ENCODE assay signal across 8 mouse cellular contexts in genomic region chr12:76634899-76635693, GRCm38 (mm10).
DNase-seq lines count a peak whose midpoint lies in the region; ATAC-seq and TF ChIP-seq lines count a peak whose summit lies in the region.

No protein-coding gene starts in this region.

- H3K36me3 ChIP-seq in MEL (ENCODE audit: control insufficient read depth in 1 of 2, insufficient read depth in 2 of 2, low read length in 2 of 2) = no peaks in the 10 kb centered on the region
- no peaks in the 10 kb centered on the region for H3K36me3 ChIP-seq in forebrain, embryonic 12.5 days (replicated peaks)
- no peaks in the 10 kb centered on the region for H3K36me3 ChIP-seq in intestine, postnatal 0 days (ENCODE audit: control insufficient read depth, insufficient read depth)
- H3K36me3 ChIP-seq in midbrain, embryonic 10.5 days = no peaks in the 10 kb centered on the region

- POLR2A ChIA-PET in Patski (lab: Charles Lee) = no interaction called here

- 45% methylated on average over 15 of the region's 15 CpGs for WGBS in forebrain, embryonic 12.5 days
- WGBS in intestine, postnatal 0 days = 54% methylated on average over 15 of the region's 15 CpGs
- 74% methylated on average over 15 of the region's 15 CpGs for WGBS in midbrain, embryonic 10.5 days

- TF ChIP-seq POLR2A in MEL (IDR thresholded peaks at IDR 0.05; ENCODE audit: control insufficient read depth in 1 of 2, insufficient read depth in 1 of 2, low read depth in 1 of 2, low read length in 2 of 2, poor library complexity in 1 of 2) = no peak

- H3K4me3 ChIP-seq in MEL (ENCODE audit: control insufficient read depth in 1 of 2, insufficient read depth in 1 of 2, low read depth in 2 of 2, low read length in 2 of 2) = no peak overlapping the region
- H3K4me3 ChIP-seq in forebrain, embryonic 12.5 days (replicated peaks) = no peak overlapping the region
- H3K4me3 ChIP-seq in intestine, postnatal 0 days (ENCODE audit: low read depth, low read length) = no peak overlapping the region
- no peak overlapping the region for H3K4me3 ChIP-seq in midbrain, embryonic 10.5 days

- H3K4me2 ChIP-seq in forebrain, embryonic 12.5 days = peak overlapping the region; percentile 0; the same call in 1 of the 2 replicates
- H3K4me2 ChIP-seq in intestine, postnatal 0 days (replicated peaks; ENCODE audit: low read depth) = no peak overlapping the region

- H3K27ac ChIP-seq in MEL (ENCODE audit: control insufficient read depth, low read depth, low read length) = no peak overlapping the region
- H3K27ac ChIP-seq in forebrain, embryonic 12.5 days = peak overlapping the region; percentile 65
- no peak overlapping the region for H3K27ac ChIP-seq in intestine, postnatal 0 days (ENCODE audit: low read depth, low read length)
- peak overlapping the region; percentile 55 for H3K27ac ChIP-seq in midbrain, embryonic 10.5 days (replicated peaks)

- TF ChIP-seq CTCF in MEL (IDR thresholded peaks at IDR 0.05 in 2 of 3, conservative IDR thresholded peaks at IDR 0.05 in 1 of 3; ENCODE audit: control insufficient read depth in 1 of 3, insufficient read depth in 1 of 3, low read depth in 2 of 3, low read length in 3 of 3, poor library complexity in 1 of 3, severe bottlenecking in 1 of 3) (peak in 1 of 3 experiments; percentile 15; a peak in 2 of 6 replicates), Patski (IDR thresholded peaks at IDR 0.05) (no peak)
- TF ChIP-seq CTCF in intestine, postnatal 0 days (IDR thresholded peaks at IDR 0.05; ENCODE audit: low read depth) = peak; percentile 31; the same call in 1 of the 2 replicates

- CTCF ChIA-PET in Patski (lab: Charles Lee) = interaction anchor here (1.9 kb wide), 1 partner anchor 9 kb away, joined by 4 read pairs; no protein-coding TSS in a partner anchor

- DNase-seq in MEL (ENCODE audit: low read depth, low spot score) = no peak
- no peak for DNase-seq in Patski (ENCODE audit: low read depth, low spot score)
- no peak for DNase-seq in midbrain, embryonic 10.5 days (ENCODE audit: low spot score)
- no peak for DNase-seq in urinary bladder, postnatal 10 days (ENCODE audit: low spot score)
- DNase-seq in spleen, adult 12 weeks (ENCODE audit: low spot score) = no peak

- in situ Hi-C loops in Patski (cut with MboI; ENCODE audit: low pct_unique_long_range_greater_than_20kb) = no loop called here

- H3K27me3 ChIP-seq in MEL (ENCODE audit: control insufficient read depth in 1 of 2, insufficient read depth in 2 of 2, low read length in 2 of 2) (no peaks in the 10 kb centered on the region), Patski (peaks cover 2% of the 10 kb centered on the region)
- H3K27me3 ChIP-seq in forebrain, embryonic 12.5 days = no peaks in the 10 kb centered on the region
- H3K27me3 ChIP-seq in intestine, postnatal 0 days (replicated peaks; ENCODE audit: control insufficient read depth, insufficient read depth, low read length) = no peaks in the 10 kb centered on the region
- H3K27me3 ChIP-seq in midbrain, embryonic 10.5 days (ENCODE audit: low read depth, poor library complexity, severe bottlenecking) = no peaks in the 10 kb centered on the region

- H3K9ac ChIP-seq in MEL (ENCODE audit: control insufficient read depth, low read depth, low read length, poor library complexity, severe bottlenecking) = no peak overlapping the region
- H3K9ac ChIP-seq in forebrain, embryonic 12.5 days = no peak overlapping the region
- no peak overlapping the region for H3K9ac ChIP-seq in intestine, postnatal 0 days (ENCODE audit: low read depth, low read length)

- no peaks in the 10 kb centered on the region for H3K79me2 ChIP-seq in MEL (ENCODE audit: control insufficient read depth, insufficient read depth, low read length, poor library complexity)

- no peaks in the 10 kb centered on the region for H3K9me3 ChIP-seq in MEL (replicated peaks; ENCODE audit: insufficient read depth, low read length)
- no peaks in the 10 kb centered on the region for H3K9me3 ChIP-seq in forebrain, embryonic 12.5 days
- no peaks in the 10 kb centered on the region for H3K9me3 ChIP-seq in intestine, postnatal 0 days (ENCODE audit: control insufficient read depth)
- H3K9me3 ChIP-seq in midbrain, embryonic 10.5 days (replicated peaks) = no peaks in the 10 kb centered on the region

- TF ChIP-seq RAD21 in MEL (IDR thresholded peaks at IDR 0.05; ENCODE audit: low read depth, low read length) = no peak; the same call in none of the 2 replicates

- TF ChIP-seq EP300 in MEL (IDR thresholded peaks at IDR 0.05; ENCODE audit: low read depth in 1 of 2, low read length in 2 of 2) = no peak

- peak; percentile 76 for ATAC-seq in Patski
- ATAC-seq in forebrain, embryonic 12.5 days (ENCODE audit: low FRiP score) = peak; percentile 85
- no peak for ATAC-seq in intestine, postnatal 0 days
- ATAC-seq in inflammation-experienced regulatory T-cells, adult 6 months = no peak

- H3K4me1 ChIP-seq in MEL (ENCODE audit: control insufficient read depth in 1 of 2, insufficient read depth in 2 of 2, low read length in 2 of 2) = no peaks in the 10 kb centered on the region
- peaks cover 12% of the 10 kb centered on the region for H3K4me1 ChIP-seq in forebrain, embryonic 12.5 days
- H3K4me1 ChIP-seq in intestine, postnatal 0 days (replicated peaks; ENCODE audit: control insufficient read depth, insufficient read depth, low read length) = no peaks in the 10 kb centered on the region
- H3K4me1 ChIP-seq in midbrain, embryonic 10.5 days = peaks cover 13% of the 10 kb centered on the region

TF ChIP-seq in MEL, 35 proteins besides CTCF, POLR2A, EP300 and RAD21:
- peak; percentile 22; the same call in 1 of the 2 replicates for TF ChIP-seq SMC3 (IDR thresholded peaks at IDR 0.05; ENCODE audit: low read depth, low read length)
- no peak for TF ChIP-seq ZKSCAN1 (IDR thresholded peaks at IDR 0.05; ENCODE audit: low read depth, low read length)

Comparison
In these comparisons a context has a peak if more than half of its experiments do, and no peak if none do; other contexts are left out.
1. H3K27ac ChIP-seq: peak in forebrain, embryonic 12.5 days (single experiment) and midbrain, embryonic 10.5 days (single experiment); none in MEL (single experiment) and intestine, postnatal 0 days (single experiment).
2. ATAC-seq: peak in Patski (single experiment) and forebrain, embryonic 12.5 days (single experiment); none in intestine, postnatal 0 days (single experiment) and inflammation-experienced regulatory T-cells, adult 6 months (single experiment).